Mouse (Mus musculus) liver, embryonic 14.5 days (tissue): Measurements from ENCODE around the gene Fbxo46. TPM values are rescaled to one million over a fixed set of nuclear protein-coding genes. Genes with fewer than 3 reads are reported as not detected.

ENCODE experiments used
- ATAC-seq: fragments of 200-750 bp; cut with Nextera tagmentation; 2 replicates; pipeline ENCODE4 v1.8.0; 2017; ENCODE audit warnings: moderate number of reproducible peaks, mild to moderate bottlenecking, moderate library complexity; ENCODE audit not compliant: insufficient read depth
- DNase-seq, 3 experiments: peaks; one replicate each; pipeline ENCODE4 v3.0.0-alpha.2; 2012 to 2013; ENCODE audit warnings: low read depth in 3 of 3, low spot score in 3 of 3
- H3K27ac ChIP-seq: fragments of 300-500 bp; sonication (generic); 2 replicates; pipeline ENCODE4 v1.5.1; 2014; ENCODE audit warnings: moderate library complexity, mild to moderate bottlenecking, control low read depth, inconsistent platforms
- H3K27me3 ChIP-seq: fragments of 300-500 bp; sonication (generic); 2 replicates; pipeline ENCODE4 v1.6.1; 2014; ENCODE audit warnings: mild to moderate bottlenecking, low read length, moderate library complexity; ENCODE audit not compliant: control insufficient read depth, insufficient read depth
- H3K36me3 ChIP-seq: fragments of 300-500 bp; sonication (generic); replicated peaks from 2 replicates; pipeline ENCODE4 v1.6.1; 2014; ENCODE audit warnings: low read depth; ENCODE audit not compliant: control insufficient read depth, insufficient read depth
- H3K4me1 ChIP-seq, 2 experiments: fragments of 200-500 bp in 1 of 2; fragments of 300-500 bp in 1 of 2; sonication (generic) in 1 of 2; replicated peaks; 2 replicates each; pipeline ENCODE4 v1.6.1; 2012 to 2014; ENCODE audit warnings: antibody characterized with exemption in 1 of 2, inconsistent platforms in 1 of 2, low read length in 1 of 2; ENCODE audit not compliant: control insufficient read depth in 2 of 2, insufficient read depth in 2 of 2
- H3K4me2 ChIP-seq: fragments of 300-500 bp; sonication (generic); 2 replicates; pipeline ENCODE4 v1.6.1; 2014; ENCODE audit warnings: low read depth, mild to moderate bottlenecking, control low read depth, moderate library complexity
- H3K4me3 ChIP-seq, 2 experiments: fragments of 200-500 bp in 1 of 2; fragments of 300-500 bp in 1 of 2; sonication (generic) in 1 of 2; 2 replicates each; pipeline ENCODE4 v1.5.1; 2012 to 2014; ENCODE audit warnings: low read depth in 2 of 2, low read length in 2 of 2, mild to moderate bottlenecking in 2 of 2, control low read depth in 1 of 2, inconsistent platforms in 1 of 2, moderate library complexity in 1 of 2; ENCODE audit not compliant: insufficient read depth in 1 of 2
- H3K9ac ChIP-seq: fragments of 300-500 bp; sonication (generic); replicated peaks from 2 replicates; pipeline ENCODE4 v1.6.1; 2014; ENCODE audit warnings: mild to moderate bottlenecking, control low read depth, moderate library complexity
- H3K9me3 ChIP-seq: fragments of 300-500 bp; sonication (generic); 2 replicates; pipeline ENCODE4 v1.6.1; 2016; ENCODE audit warnings: low read length, mixed read lengths; ENCODE audit not compliant: control insufficient read depth
- CTCF ChIP-seq: IDR thresholded peaks from 2 replicates; pipeline ENCODE4 v1.5.1; 2016; ENCODE audit warnings: antibody characterized with exemption, low read depth, control low read depth
- EP300 ChIP-seq: IDR thresholded peaks from 2 replicates; pipeline ENCODE4 v1.6.1; 2016; ENCODE audit warnings: antibody characterized with exemption, low read depth
- WGBS: fragments of 180-500 bp; shearing (Covaris S2); extraction: QIAGEN DNeasy Blood & Tissue Kit; methylation state at CpG from one replicate; pipeline ENCODE4 v1.1.7; 2014; ENCODE audit not compliant: insufficient replicate concordance; 5-methylcytosine and 5-hydroxymethylcytosine counted together
- polyA plus RNA-seq, 2 experiments: library from polyadenylated mRNA; depleted of rRNA in 1 of 2; stranded (reverse) in 1 of 2; unstranded in 1 of 2; fragments of >200 nt; fragmentation: Nextera tagmentation in 1 of 2; extraction: Ambion mirVana in 1 of 2; gene quantifications; 2 replicates each; pipeline versions ENCODE4 v1.2.1 to v1.2.3; 2012 to 2014

Gene Fbxo46
- polyA plus RNA-seq, 2 experiments: 2.0 to 2.6 TPM

DNA sequence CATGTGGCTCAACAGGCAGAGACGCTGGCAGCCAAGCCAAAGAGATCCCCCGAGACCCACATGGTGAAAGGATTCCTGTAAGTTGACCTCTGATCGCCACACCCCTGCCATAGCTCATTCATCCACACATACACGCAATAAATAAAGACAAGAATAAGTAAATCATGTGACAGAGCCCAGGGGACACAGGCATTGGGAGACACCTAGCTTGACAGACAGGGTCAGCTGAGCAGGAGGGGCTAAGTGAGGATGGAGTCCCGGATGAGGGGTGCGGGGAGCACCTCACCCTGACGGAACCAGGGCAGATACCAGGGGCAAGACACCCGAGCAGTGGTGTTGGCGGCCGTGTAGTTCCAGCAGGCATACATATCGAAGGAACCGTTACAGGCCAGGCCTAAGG, 44.1 kb downstream of the Fbxo46 start:
- no peak overlapping the region for H3K9ac ChIP-seq
- no peak overlapping the region for H3K4me3 ChIP-seq
- 28% methylated on average over 12 of the region's 12 CpGs for WGBS
- no peaks in the 10 kb centered on the region; the same call in 1 of the 2 replicates for H3K9me3 ChIP-seq
- TF ChIP-seq EP300 (no peak), CTCF (no peak)
- ATAC-seq (no peak), DNase-seq (no peak)
- H3K4me2 ChIP-seq: peak overlapping the region; percentile 33; the same call in 1 of the 2 replicates
- H3K27ac ChIP-seq: no peak overlapping the region
- H3K36me3 ChIP-seq: no peaks in the 10 kb centered on the region
- H3K27me3 ChIP-seq: peaks cover 16% of the 10 kb centered on the region
- H3K4me1 ChIP-seq: peaks cover 13 to 22% of the 10 kb centered on the region in 2 experiments

DNA sequence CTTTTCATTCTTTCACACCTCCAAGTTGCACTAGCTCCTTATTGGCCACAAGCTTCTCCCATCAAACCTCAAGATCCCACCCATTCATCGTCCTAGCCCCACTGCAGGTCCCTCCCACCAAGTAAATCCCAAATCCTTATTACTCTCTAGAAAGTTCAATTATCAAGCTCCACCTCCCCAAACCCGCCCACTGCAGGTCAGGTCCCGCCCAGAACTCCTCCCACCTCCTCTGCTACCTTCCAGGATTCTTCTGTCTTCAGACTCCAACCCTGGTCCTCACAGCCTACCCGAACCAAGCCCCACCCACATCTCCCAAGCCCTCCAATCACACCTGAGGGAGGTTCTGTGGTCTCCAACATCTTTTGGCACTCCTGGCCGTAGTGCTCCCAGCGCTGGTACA, 44.5 kb downstream of the Fbxo46 start:
- TF ChIP-seq CTCF (no peak), EP300 (no peak)
- ATAC-seq: peak; percentile 41; the same call in 1 of the 2 replicates
- Histone ChIP-seq H3K36me3 (no peaks in the 10 kb centered on the region), H3K27me3 (peaks cover 14% of the 10 kb centered on the region), H3K27ac (no peak overlapping the region), H3K4me2 (peak overlapping the region; percentile 33; the same call in 1 of the 2 replicates), H3K4me3 (no peak overlapping the region), H3K9ac (no peak overlapping the region), H3K4me1 (peaks cover 13 to 22% of the 10 kb centered on the region in 2 experiments), H3K9me3 (no peaks in the 10 kb centered on the region; the same call in 1 of the 2 replicates)
- DNase-seq: no peak
- WGBS: 2% methylated on average over 6 of the region's 6 CpGs

DNA sequence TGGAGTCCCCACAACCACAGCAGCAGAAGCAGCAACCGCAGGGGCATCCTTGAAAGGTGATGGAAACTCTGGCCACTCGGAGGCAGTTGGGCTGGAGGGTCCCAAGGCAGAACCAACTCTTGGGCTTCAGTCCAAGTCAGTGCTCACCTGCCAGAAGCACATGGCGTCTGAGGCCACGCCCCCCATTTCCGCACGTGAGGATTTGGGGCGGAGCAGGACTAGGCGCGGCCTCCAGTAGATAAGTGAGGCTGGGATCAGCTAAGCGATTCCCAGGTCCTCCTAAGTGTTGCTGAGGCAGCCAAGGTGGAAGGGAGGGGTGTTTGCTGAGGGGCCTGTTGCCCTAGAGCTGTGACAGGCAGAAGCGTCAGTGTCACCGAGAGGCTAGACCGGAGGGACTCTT, 45.3 kb downstream of the Fbxo46 start:
- ATAC-seq: 0 out of 2 replicates have a peak, but pooled peaks have one; percentile 40
- peak overlapping the region; percentile 33 for H3K4me2 ChIP-seq
- WGBS: under 1% methylated on average over 13 of the region's 13 CpGs
- no peak overlapping the region for H3K9ac ChIP-seq
- no peaks in the 10 kb centered on the region for H3K36me3 ChIP-seq
- H3K27me3 ChIP-seq: peaks cover 9% of the 10 kb centered on the region
- H3K27ac ChIP-seq: no peak overlapping the region
- no peak for TF ChIP-seq CTCF
- TF ChIP-seq EP300: no peak
- no peaks in the 10 kb centered on the region; the same call in 1 of the 2 replicates for H3K9me3 ChIP-seq
- no peak for DNase-seq
- H3K4me1 ChIP-seq: peaks cover 13 to 22% of the 10 kb centered on the region in 2 experiments
- no peak overlapping the region for H3K4me3 ChIP-seq

- 10% methylated on average over 14 of the region's 14 CpGs for WGBS
- ATAC-seq (no peak), DNase-seq (no peak)
- H3K4me3 ChIP-seq: no peak within 1 kb of the TSS
- TF ChIP-seq CTCF (no peak), EP300 (no peak)
- no peak within 1 kb of the TSS for H3K27ac ChIP-seq
- peak within 1 kb of the TSS; percentile 33 for H3K4me2 ChIP-seq
- H3K36me3 ChIP-seq: no peaks in the 10 kb centered on the region
- H3K9ac ChIP-seq: no peak within 1 kb of the TSS
- H3K27me3 ChIP-seq: peaks cover 9% of the 10 kb centered on the region
- H3K9me3 ChIP-seq: no peaks in the 10 kb centered on the region; the same call in 1 of the 2 replicates
- H3K4me1 ChIP-seq: peaks cover 13 to 20% of the 10 kb centered on the region in 2 experiments
Observed at GRCm38 (mm10) chr7:19165656-19166423, 46.2 kb downstream of the Fbxo46 start, which contains the start of gene Gipr. Gene Gipr, minus strand, starts transcription at chr7:19166127.

DNA sequence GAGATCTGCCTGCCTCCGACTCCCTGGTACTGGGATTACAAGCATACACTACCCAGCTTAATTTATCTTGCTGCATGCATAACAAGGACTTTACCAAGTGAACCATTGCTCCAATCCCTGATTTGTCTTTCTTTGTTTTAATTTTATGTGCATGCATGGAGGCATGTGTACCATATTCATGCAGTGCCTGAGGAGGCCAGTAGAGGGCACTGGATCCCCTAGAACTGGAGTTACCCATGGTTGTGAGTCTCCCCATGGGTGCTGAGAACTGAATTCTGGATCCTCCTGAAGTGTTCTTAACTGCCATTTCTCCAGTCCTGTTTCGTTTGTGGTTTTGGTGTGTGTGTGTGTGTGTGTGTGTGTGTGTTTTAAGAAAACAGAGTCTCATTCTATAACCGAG, 47.3 kb downstream of the Fbxo46 start:
- WGBS: 69% methylated on average over 3 of the region's 3 CpGs
- Histone ChIP-seq H3K4me1 (peaks cover 13 to 21% of the 10 kb centered on the region in 2 experiments), H3K36me3 (no peaks in the 10 kb centered on the region), H3K27me3 (peaks cover 9% of the 10 kb centered on the region), H3K9ac (no peak overlapping the region), H3K27ac (no peak overlapping the region), H3K4me2 (no peak overlapping the region), H3K4me3 (no peak overlapping the region), H3K9me3 (no peaks in the 10 kb centered on the region; the same call in 1 of the 2 replicates)
- TF ChIP-seq CTCF: peak; percentile 63
- no peak for TF ChIP-seq EP300
- ATAC-seq (no peak), DNase-seq (no peak)
